8 mouse cellular contexts compared by ENCODE assay signal in genomic region chr1:180763828-180764227, GRCm38 (mm10). TPM values are rescaled to one million over a fixed set of nuclear protein-coding genes. Genes with fewer than 3 reads are reported as not detected.
DNase-seq lines count a peak whose midpoint lies in the region; ATAC-seq and TF ChIP-seq lines count a peak whose summit lies in the region.

No protein-coding gene starts in this region.

- peak overlapping the region; percentile 79 for H3K27ac ChIP-seq in forebrain, embryonic 10.5 days
- H3K27ac ChIP-seq in heart, embryonic 16.5 days (ENCODE audit: low read length): no peak overlapping the region
- H3K27ac ChIP-seq in liver, embryonic 14.5 days: no peak overlapping the region
- H3K27ac ChIP-seq in neural tube, embryonic 11.5 days (ENCODE audit: low read depth, low read length): no peak overlapping the region
- no peak overlapping the region; the same call in 1 of the 2 replicates for H3K27ac ChIP-seq in stomach, embryonic 16.5 days (ENCODE audit: low read length)

- H3K9me3 ChIP-seq in forebrain, embryonic 10.5 days: no peaks in the 10 kb centered on the region
- H3K9me3 ChIP-seq in heart, embryonic 16.5 days (replicated peaks; ENCODE audit: control insufficient read depth, low read length): no peaks in the 10 kb centered on the region
- H3K9me3 ChIP-seq in liver, embryonic 14.5 days (ENCODE audit: control insufficient read depth, low read length): no peaks in the 10 kb centered on the region
- H3K9me3 ChIP-seq in neural tube, embryonic 11.5 days (ENCODE audit: control insufficient read depth, low read length): no peaks in the 10 kb centered on the region
- no peaks in the 10 kb centered on the region for H3K9me3 ChIP-seq in stomach, embryonic 16.5 days (replicated peaks; ENCODE audit: control insufficient read depth, low read length)

- peaks cover 28% of the 10 kb centered on the region for H3K4me1 ChIP-seq in forebrain, embryonic 10.5 days
- peaks cover 8% of the 10 kb centered on the region; the same call in 1 of the 2 replicates for H3K4me1 ChIP-seq in heart, embryonic 16.5 days (ENCODE audit: control insufficient read depth, insufficient read depth, low read length)
- H3K4me1 ChIP-seq in liver, embryonic 14.5 days (replicated peaks; ENCODE audit: control insufficient read depth in 2 of 2, insufficient read depth in 2 of 2, low read length in 1 of 2): peaks cover 0 to 5% of the 10 kb centered on the region in 2 experiments; a peak in 1 of 4 replicates
- H3K4me1 ChIP-seq in neural tube, embryonic 11.5 days (ENCODE audit: control insufficient read depth, insufficient read depth, low read length): no peaks in the 10 kb centered on the region
- peaks cover 15% of the 10 kb centered on the region for H3K4me1 ChIP-seq in stomach, embryonic 16.5 days (ENCODE audit: control insufficient read depth, insufficient read depth, low read length)

- H3K27me3 ChIP-seq in forebrain, embryonic 10.5 days (ENCODE audit: poor library complexity, severe bottlenecking): peaks cover 22% of the 10 kb centered on the region
- no peaks in the 10 kb centered on the region for H3K27me3 ChIP-seq in heart, embryonic 16.5 days (ENCODE audit: control insufficient read depth, insufficient read depth, low read length)
- peaks cover 10% of the 10 kb centered on the region for H3K27me3 ChIP-seq in liver, embryonic 14.5 days (ENCODE audit: control insufficient read depth, insufficient read depth, low read length)
- H3K27me3 ChIP-seq in neural tube, embryonic 11.5 days (ENCODE audit: control insufficient read depth, insufficient read depth, low read length): no peaks in the 10 kb centered on the region
- no peaks in the 10 kb centered on the region for H3K27me3 ChIP-seq in stomach, embryonic 16.5 days (ENCODE audit: control insufficient read depth, insufficient read depth, low read length)

- peak overlapping the region; percentile 57 for H3K4me3 ChIP-seq in forebrain, embryonic 10.5 days
- H3K4me3 ChIP-seq in heart, embryonic 16.5 days (ENCODE audit: low read length): peak overlapping the region; percentile 52
- peak overlapping the region; percentile 21 to 26; a peak in 3 of 4 replicates for H3K4me3 ChIP-seq in liver, embryonic 14.5 days (ENCODE audit: insufficient read depth in 1 of 2, low read depth in 2 of 2, low read length in 2 of 2)
- H3K4me3 ChIP-seq in neural tube, embryonic 11.5 days (ENCODE audit: low read depth, low read length): peak overlapping the region; percentile 31
- H3K4me3 ChIP-seq in stomach, embryonic 16.5 days (replicated peaks; ENCODE audit: low read length): peak overlapping the region; percentile 44

- peak; percentile 32 for ATAC-seq in CD4-positive, CD25-positive, alpha-beta regulatory T cell, adult 4 months
- ATAC-seq in heart, embryonic 16.5 days (replicated peaks; ENCODE audit: extremely low read depth, insufficient read depth, low FRiP score): peak; percentile 69
- ATAC-seq in liver, embryonic 14.5 days (ENCODE audit: insufficient read depth): peak; percentile 38
- ATAC-seq in neural tube, embryonic 11.5 days (ENCODE audit: insufficient read depth, low FRiP score, low TSS enrichment): peak; percentile 72
- peak; percentile 75 for ATAC-seq in stomach, embryonic 16.5 days (ENCODE audit: insufficient read depth, low FRiP score)

- DNase-seq in c-Kit-negative CD71-positive TER-119-positive erythroid progenitor cells, embryonic 14.5 days (ENCODE audit: low read depth, low spot score): peak; percentile 69
- DNase-seq in forebrain, embryonic 10.5 days (ENCODE audit: extremely low spot score, low spot score): peak; percentile 81
- DNase-seq in kidney, postnatal 25 days: peak; percentile 91 to 92
- DNase-seq in liver, embryonic 14.5 days (ENCODE audit: low read depth in 3 of 3, low spot score in 3 of 3): peak; percentile 64 to 67 (median 65)
- DNase-seq in neural tube, embryonic 11.5 days (ENCODE audit: low spot score): peak; percentile 85

- 2% methylated on average over 11 of the region's 11 CpGs for WGBS in forebrain, embryonic 10.5 days
- WGBS in heart, embryonic 16.5 days: 0% methylated on average over 11 of the region's 11 CpGs
- 5% methylated on average over 11 of the region's 11 CpGs for whole genome bisulfite sequencing in liver, embryonic 14.5 days (ENCODE audit: insufficient replicate concordance)
- WGBS in neural tube, embryonic 11.5 days: 1% methylated on average over 11 of the region's 11 CpGs
- under 1% methylated on average over 11 of the region's 11 CpGs for WGBS in stomach, embryonic 16.5 days

- H3K36me3 ChIP-seq in forebrain, embryonic 10.5 days (replicated peaks): no peaks in the 10 kb centered on the region
- no peaks in the 10 kb centered on the region for H3K36me3 ChIP-seq in heart, embryonic 16.5 days (ENCODE audit: control insufficient read depth, insufficient read depth)
- H3K36me3 ChIP-seq in liver, embryonic 14.5 days (replicated peaks; ENCODE audit: control insufficient read depth, insufficient read depth, low read depth): no peaks in the 10 kb centered on the region
- H3K36me3 ChIP-seq in neural tube, embryonic 11.5 days (ENCODE audit: control insufficient read depth, insufficient read depth, low read length): no peaks in the 10 kb centered on the region
- no peaks in the 10 kb centered on the region for H3K36me3 ChIP-seq in stomach, embryonic 16.5 days (ENCODE audit: control insufficient read depth, insufficient read depth, low read length)

- H3K4me2 ChIP-seq in heart, embryonic 16.5 days (ENCODE audit: low read depth, low read length): peak overlapping the region; percentile 93
- peak overlapping the region; percentile 61 for H3K4me2 ChIP-seq in liver, embryonic 14.5 days (ENCODE audit: low read depth)
- peak overlapping the region; percentile 48 for H3K4me2 ChIP-seq in neural tube, embryonic 11.5 days (ENCODE audit: low read depth)
- H3K4me2 ChIP-seq in stomach, embryonic 16.5 days (ENCODE audit: low read depth, low read length): peak overlapping the region; percentile 84

- peak overlapping the region; percentile 72 for H3K9ac ChIP-seq in heart, embryonic 16.5 days (ENCODE audit: low read length)
- no peak overlapping the region; the same call in 1 of the 2 replicates for H3K9ac ChIP-seq in liver, embryonic 14.5 days (replicated peaks)
- peak overlapping the region; percentile 5 for H3K9ac ChIP-seq in neural tube, embryonic 11.5 days (ENCODE audit: low read length)
- peak overlapping the region; percentile 67 for H3K9ac ChIP-seq in stomach, embryonic 16.5 days (ENCODE audit: low read length)

- TF ChIP-seq EP300 in liver, embryonic 14.5 days (IDR thresholded peaks at IDR 0.05; ENCODE audit: low read depth): no peak

- peak; percentile 94 for TF ChIP-seq CTCF in liver, embryonic 14.5 days (IDR thresholded peaks at IDR 0.05; ENCODE audit: low read depth)

RNA-seq across cellular contexts. Expression of gene Acbd3, which starts 38.0 kb away (rescaled TPM):
- 10 to 100 TPM; 11.2 to 16.1 TPM for polyA plus RNA-seq in CD4-positive, CD25-positive, alpha-beta regulatory T cell, adult 4 months (2017; shearing (Covaris generic))
- 14.7 and 17.0 TPM in 2 replicates for polyA plus RNA-seq in forebrain, embryonic 10.5 days (2016; fragmentation: Nextera tagmentation; extraction: Ambion mirVana)
- 18.3 and 19.2 TPM in 2 replicates for polyA plus RNA-seq in heart, embryonic 16.5 days (2015; fragmentation: Nextera tagmentation; extraction: Ambion mirVana)
- 6.4 and 9.8 TPM in 2 replicates for polyA plus RNA-seq in liver, embryonic 14.5 days (2012; rRNA removed)
- 7.2 and 8.2 TPM in 2 replicates for polyA plus RNA-seq in liver, embryonic 14.5 days (2014; fragmentation: Nextera tagmentation; extraction: Ambion mirVana)
- 23.1 and 24.6 TPM in 2 replicates for polyA plus RNA-seq in neural tube, embryonic 11.5 days (2014; fragmentation: Nextera tagmentation; extraction: Ambion mirVana)
- polyA plus RNA-seq in stomach, embryonic 16.5 days (2015; fragmentation: Nextera tagmentation; extraction: Ambion mirVana): 19.2 and 21.0 TPM in 2 replicates

RNA-seq across cellular contexts. Expression of gene H3f3a, which starts 49.9 kb away (rescaled TPM):
- polyA plus RNA-seq in CD4-positive, CD25-positive, alpha-beta regulatory T cell, adult 4 months (2017; shearing (Covaris generic)): 100 to 1,000 TPM; 579 to 648 TPM
- 2,460 and 2,659 TPM in 2 replicates for polyA plus RNA-seq in forebrain, embryonic 10.5 days (2016; fragmentation: Nextera tagmentation; extraction: Ambion mirVana)
- 1,475 and 1,571 TPM in 2 replicates for polyA plus RNA-seq in heart, embryonic 16.5 days (2015; fragmentation: Nextera tagmentation; extraction: Ambion mirVana)
- 529 and 1,021 TPM in 2 replicates for polyA plus RNA-seq in liver, embryonic 14.5 days (2012; rRNA removed)
- polyA plus RNA-seq in liver, embryonic 14.5 days (2014; fragmentation: Nextera tagmentation; extraction: Ambion mirVana): 2,262 and 2,378 TPM in 2 replicates
- polyA plus RNA-seq in neural tube, embryonic 11.5 days (2014; fragmentation: Nextera tagmentation; extraction: Ambion mirVana): 3,301 and 3,463 TPM in 2 replicates
- polyA plus RNA-seq in stomach, embryonic 16.5 days (2015; fragmentation: Nextera tagmentation; extraction: Ambion mirVana): 1,948 and 2,131 TPM in 2 replicates
